In genomic region chr10:106585476-106586080, GRCm38 (mm10) we compare ENCODE assay signal across 8 mouse cellular contexts.
DNase-seq lines count a peak whose midpoint lies in the region; ATAC-seq and TF ChIP-seq lines count a peak whose summit lies in the region.
"Had no signal": no experiment of that assay in that cellular context is flagged by ENCODE, and none has a peak within 500 bp of the region (broad histone marks: within the 10 kb centered on the region; RNA-seq: fewer than 3 reads in every experiment).

No protein-coding gene starts in this region.

- no peak overlapping the region for H3K4me2 ChIP-seq in liver, embryonic 12.5 days
- H3K4me2 ChIP-seq in hindbrain, embryonic 16.5 days (ENCODE audit: low read length), result no peak overlapping the region

- peak; percentile 30 for DNase-seq in liver, adult 2 months (ENCODE audit: extremely low read depth, low read depth, low spot score)
- peak; percentile 40 for DNase-seq in R1 (ENCODE audit: low read depth, low spot score)
- peak; percentile 10 for DNase-seq in lung, postnatal 14 days
- DNase-seq in gastrocnemius, adult 18-20 months (ENCODE audit: low spot score), result no peak

- H3K36me3 ChIP-seq in liver, adult 2 months (ENCODE audit: control insufficient read depth, insufficient read depth, low read length), result no peaks in the 10 kb centered on the region
- H3K36me3 ChIP-seq in liver, embryonic 12.5 days, result no peaks in the 10 kb centered on the region
- no peaks in the 10 kb centered on the region for H3K36me3 ChIP-seq in hindbrain, embryonic 16.5 days (ENCODE audit: control insufficient read depth, insufficient read depth, low read length)

- no peak for TF ChIP-seq POLR2A in liver, adult 2 months (IDR thresholded peaks at IDR 0.05; ENCODE audit: extremely low read depth, insufficient read depth, low read length)

- H3K9ac ChIP-seq in liver, adult 2 months (ENCODE audit: low read depth, low read length), result no peak overlapping the region
- no peak overlapping the region for H3K9ac ChIP-seq in liver, embryonic 12.5 days
- H3K9ac ChIP-seq in hindbrain, embryonic 16.5 days (ENCODE audit: low read depth, low read length), result no peak overlapping the region

- TF ChIP-seq CTCF in liver, adult 2 months (IDR thresholded peaks at IDR 0.05; ENCODE audit: low read depth, low read length), result peak; percentile 35; the same call in 1 of the 2 replicates

- H3K4me3 ChIP-seq in liver, adult 2 months (ENCODE audit: insufficient read depth, low read depth, low read length), result no peak overlapping the region
- H3K4me3 ChIP-seq in liver, embryonic 12.5 days, result no peak overlapping the region
- no peak overlapping the region for H3K4me3 ChIP-seq in hindbrain, embryonic 16.5 days (ENCODE audit: low read length)

- H3K27ac ChIP-seq in liver, adult 2 months (replicated peaks; ENCODE audit: insufficient read depth, low read depth, low read length), result no peak overlapping the region
- H3K27ac ChIP-seq in liver, embryonic 12.5 days, result no peak overlapping the region
- H3K27ac ChIP-seq in hindbrain, embryonic 16.5 days (ENCODE audit: low read depth, low read length), result no peak overlapping the region
- H3K27ac ChIP-seq: macrophage had no signal

- H3K79me2 ChIP-seq in liver, adult 2 months (ENCODE audit: control insufficient read depth, insufficient read depth, low read length), result no peaks in the 10 kb centered on the region

- H3K27me3 ChIP-seq in liver, adult 2 months (ENCODE audit: control insufficient read depth, insufficient read depth, low read length), result no peaks in the 10 kb centered on the region
- H3K27me3 ChIP-seq in liver, embryonic 12.5 days (replicated peaks), result no peaks in the 10 kb centered on the region
- no peaks in the 10 kb centered on the region for H3K27me3 ChIP-seq in hindbrain, embryonic 16.5 days (replicated peaks; ENCODE audit: control insufficient read depth, insufficient read depth, low read length)

- ATAC-seq in liver, embryonic 12.5 days, result no peak
- ATAC-seq in common myeloid progenitor, adult 5-6 weeks (replicated peaks; ENCODE audit: low read depth, poor library complexity, severe bottlenecking), result peak; percentile 99
- ATAC-seq in hindbrain, embryonic 16.5 days, result peak; percentile 70

- H3K9me3 ChIP-seq in liver, embryonic 12.5 days (replicated peaks), result no peaks in the 10 kb centered on the region
- H3K9me3 ChIP-seq in hindbrain, embryonic 16.5 days (ENCODE audit: control insufficient read depth, low read length), result no peaks in the 10 kb centered on the region

- no peaks in the 10 kb centered on the region for H3K4me1 ChIP-seq in liver, adult 2 months (ENCODE audit: control insufficient read depth, insufficient read depth, low read length)
- H3K4me1 ChIP-seq in liver, embryonic 12.5 days, result no peaks in the 10 kb centered on the region
- no peaks in the 10 kb centered on the region for H3K4me1 ChIP-seq in hindbrain, embryonic 16.5 days (ENCODE audit: control insufficient read depth, insufficient read depth, low read depth, low read length)

- WGBS in liver, adult 2 months, result 1% methylated on average over 4 of the region's 4 CpGs
- 5% methylated on average over 4 of the region's 4 CpGs for whole genome bisulfite sequencing in liver, embryonic 12.5 days (ENCODE audit: insufficient replicate concordance)
- WGBS in hindbrain, embryonic 16.5 days, result 3% methylated on average over 4 of the region's 4 CpGs
